Mouse (Mus musculus): ENCODE measurements around the gene Rhbdl3. TPM values are rescaled to one million over a fixed set of nuclear protein-coding genes. Genes with fewer than 3 reads are reported as not detected.
A peak's percentile ranks its signal among the peaks of the same experiment; 100 is the strongest.
"Not testable (repeated sequence)": the region's sequence is repeated elsewhere in the genome, so short reads cannot be mapped to it uniquely, and the experiment has no call there.

Rhbdl3 gene
- total RNA-seq, 4 experiments from 2014 or later: 3.0 to 12.1 (median 7.0) TPM

- no peak for DNase-seq
These were observed 12.8 kb downstream of the Rhbdl3 start for GRCm38 (mm10) chr11:80313462-80313861.

GRCm38 (mm10) chr11:80313944-80314343 lies 13.2 kb downstream of the Rhbdl3 start:
- no peak for DNase-seq

GRCm38 (mm10) chr11:80315743-80316639 lies 15.3 kb downstream of the Rhbdl3 start:
- no peak for DNase-seq

GRCm38 (mm10) chr11:80323255-80323654 lies 22.5 kb downstream of the Rhbdl3 start:
- no peak for DNase-seq

DNA sequence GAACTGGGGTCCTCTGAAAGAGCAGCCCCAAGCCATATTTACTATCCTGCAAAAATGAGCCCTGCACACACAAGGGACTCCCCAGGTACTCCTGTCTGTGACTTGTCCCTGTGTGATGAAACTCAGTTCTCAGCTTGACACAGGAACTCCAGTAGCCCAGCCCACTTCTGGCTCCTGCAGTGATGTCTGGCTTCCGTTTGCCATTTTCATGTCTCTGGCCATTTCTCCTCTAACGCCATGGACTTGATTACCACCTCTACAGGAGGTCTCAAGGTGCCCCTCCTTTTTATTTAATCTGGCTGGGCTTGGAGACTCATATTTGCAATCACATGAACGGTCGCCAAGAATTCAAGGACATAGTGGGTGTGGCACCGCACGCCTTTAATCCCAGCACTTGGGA lies 23.9 kb downstream of the Rhbdl3 start:
- DNase-seq: no peak

DNA sequence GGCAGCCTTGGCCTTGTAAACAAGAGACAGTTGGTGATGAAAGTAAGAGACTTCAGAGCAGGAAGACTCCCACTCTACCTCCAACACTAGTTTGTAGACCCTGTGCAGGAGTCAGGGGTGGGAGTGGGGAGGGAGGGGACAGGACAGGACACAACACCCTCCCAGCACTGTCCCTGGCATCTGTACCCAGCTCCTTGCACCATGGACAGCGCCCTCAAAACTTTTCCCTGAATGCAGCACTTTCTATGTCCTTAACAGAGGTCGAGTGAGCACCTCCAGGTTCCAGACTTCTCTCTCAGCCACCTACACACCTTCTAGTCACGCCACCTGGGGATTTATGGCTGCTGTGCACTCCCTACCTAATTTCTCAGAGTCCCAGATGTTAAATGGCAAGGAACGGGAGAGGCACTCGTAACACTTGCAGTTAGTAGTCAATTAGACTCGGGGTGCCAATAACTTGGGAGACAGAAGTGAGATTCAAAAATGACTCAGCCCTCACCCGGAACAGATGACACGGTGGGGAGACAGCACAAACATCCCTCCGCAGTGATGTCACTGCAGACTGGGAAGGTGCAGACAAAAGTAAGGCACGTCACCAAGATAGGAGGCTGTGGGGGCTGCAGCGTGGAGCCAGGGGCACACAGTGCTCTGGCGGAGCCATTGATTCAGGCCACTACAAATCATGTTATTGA lies 32.1 kb downstream of the Rhbdl3 start:
- no peak for DNase-seq

DNA sequence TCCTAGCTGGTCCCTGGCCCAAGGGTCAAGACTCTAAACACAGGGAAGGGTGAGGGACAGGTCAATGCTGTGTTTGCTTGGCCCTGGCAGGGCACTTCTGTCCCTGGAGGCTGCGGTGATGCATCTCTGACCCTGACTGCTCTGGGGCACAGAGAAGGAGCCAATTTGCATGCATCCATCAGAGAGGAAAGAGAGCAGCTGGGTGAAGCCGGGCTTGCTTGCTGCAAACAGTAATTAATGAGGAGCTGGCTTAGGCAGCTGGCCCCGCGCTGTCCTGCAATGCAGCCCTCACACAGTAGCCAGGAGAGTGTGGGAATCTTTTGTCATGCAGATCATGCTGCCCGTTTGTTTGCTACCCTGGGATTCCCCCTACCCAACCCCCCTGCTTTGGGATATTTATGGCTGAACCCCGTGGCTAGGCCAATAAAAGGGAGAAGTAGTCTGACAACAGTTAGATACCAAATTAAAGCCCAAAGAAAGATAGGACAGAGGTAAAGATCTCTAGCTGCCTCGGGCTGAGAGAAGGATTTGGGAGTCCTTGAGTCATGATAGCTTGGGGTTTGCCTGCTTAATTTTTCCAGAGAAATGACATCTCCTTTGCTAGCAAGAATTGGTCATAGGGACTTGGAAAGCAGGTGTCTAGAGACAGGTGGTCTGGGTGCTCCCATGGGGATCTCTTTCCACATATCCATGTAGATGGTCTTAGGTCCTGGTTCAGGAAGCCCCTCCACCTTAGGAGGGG lies 35.1 kb downstream of the Rhbdl3 start:
- DNase-seq: peak; percentile 64

DNA sequence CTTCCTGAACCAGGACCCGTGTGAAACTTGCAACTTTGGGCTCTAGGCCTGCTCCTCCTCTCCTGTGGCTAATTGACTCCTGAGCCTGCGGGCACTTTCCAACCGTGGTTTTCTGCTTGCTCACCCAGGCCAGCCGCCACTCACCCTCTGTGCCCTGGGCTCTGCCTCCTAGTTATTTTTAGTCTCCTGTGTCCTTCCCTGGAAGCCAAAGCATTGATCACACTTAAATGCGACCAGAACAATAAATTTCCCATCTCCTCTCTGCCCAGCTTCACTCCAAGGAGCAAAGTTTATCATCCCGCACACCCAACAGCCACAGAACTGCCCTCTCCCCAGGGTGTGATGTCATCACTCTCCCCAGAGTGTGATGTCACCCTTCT lies 35.6 kb downstream of the Rhbdl3 start:
- peak; percentile 54 for DNase-seq

GRCm38 (mm10) chr11:80342482-80342881 lies 41.8 kb downstream of the Rhbdl3 start:
- DNase-seq: no peak

GRCm38 (mm10) chr11:80351832-80352430 lies 51.2 kb downstream of the Rhbdl3 start:
- peak; percentile 54 for DNase-seq

- no peak for DNase-seq
These were observed 54.1 kb downstream of the Rhbdl3 start for GRCm38 (mm10) chr11:80354832-80355231.

DNA sequence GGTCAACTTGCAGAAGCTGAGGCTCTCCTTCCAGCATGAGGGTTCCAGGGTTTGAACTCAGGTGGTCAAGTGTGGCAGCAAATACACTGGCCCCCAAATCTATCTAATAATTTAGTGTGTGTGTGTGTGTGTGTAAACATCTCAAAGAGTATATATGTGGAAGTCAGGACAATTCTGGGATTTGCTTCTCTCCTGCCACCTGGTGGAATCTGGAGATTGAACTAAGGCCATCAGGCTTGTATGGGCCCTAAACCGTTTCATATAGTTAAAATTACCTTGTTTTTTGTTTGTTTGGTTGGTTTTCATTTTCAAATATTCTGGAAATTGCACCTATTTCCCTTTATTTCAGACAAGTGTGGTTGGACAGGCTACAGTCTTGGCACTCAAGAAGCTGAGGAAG lies 68.2 kb downstream of the Rhbdl3 start:
- DNase-seq: no peak

DNA sequence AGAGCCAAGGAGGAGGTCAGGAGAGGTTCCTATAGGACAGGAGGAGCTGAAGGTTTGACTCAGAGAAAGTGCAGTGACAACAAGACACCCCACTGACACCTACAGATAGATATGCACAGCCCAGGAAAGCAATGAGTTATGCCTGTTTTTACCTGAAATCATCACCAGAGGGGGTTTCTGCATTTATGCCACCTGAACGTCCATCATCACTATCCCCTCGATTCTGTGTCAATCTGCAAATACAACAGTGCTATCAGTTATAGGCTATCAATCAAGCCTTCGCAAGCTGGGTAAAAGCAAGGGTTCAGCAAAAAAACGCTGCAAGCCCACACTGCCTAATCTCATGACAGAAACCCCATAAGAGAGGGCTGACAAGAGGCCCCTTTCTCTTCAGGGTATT lies 75.9 kb downstream of the Rhbdl3 start:
- DNase-seq: no peak

DNA sequence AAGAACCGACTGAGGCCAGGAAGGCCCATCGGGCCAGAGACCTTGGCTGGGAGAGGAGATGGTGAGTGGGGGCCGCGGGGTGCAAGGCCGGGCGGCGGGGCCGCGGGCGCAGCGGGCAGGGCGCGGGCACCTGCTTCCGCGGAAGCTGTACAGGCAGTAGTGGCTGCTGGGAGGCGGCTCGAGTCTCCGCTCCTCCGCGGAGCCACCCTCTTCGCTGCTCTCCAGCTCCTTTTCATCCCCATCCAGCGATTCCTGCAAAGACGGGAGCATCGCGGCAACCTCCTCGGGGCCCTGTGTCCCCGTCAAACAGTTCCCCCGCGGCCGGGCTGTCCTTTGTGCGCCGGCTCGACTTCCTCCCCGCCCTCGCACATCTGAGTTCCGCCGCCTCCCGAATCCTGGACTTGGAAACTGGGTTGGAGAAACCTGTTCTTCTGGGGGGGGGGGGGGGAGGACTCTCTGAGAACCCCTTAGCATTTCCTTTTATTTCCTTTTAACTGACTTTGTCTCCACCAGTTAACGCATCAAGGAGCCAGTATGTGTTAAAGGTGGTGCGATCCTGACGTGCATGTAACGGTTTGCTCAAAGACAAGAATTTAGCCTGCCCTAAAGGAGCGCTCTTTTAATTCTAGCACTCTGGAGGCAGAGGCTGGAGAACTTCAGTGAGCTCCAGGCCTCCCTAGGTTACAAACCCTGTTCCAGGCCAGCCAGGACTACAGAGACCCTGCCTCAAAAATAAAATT lies 77.2 kb downstream of the Rhbdl3 start, which contains the start of gene 5730455P16Rik:
5730455P16Rik (minus strand) TSS at position 323 of the 740 bp plus-strand sequence.
- DNase-seq: peak; percentile 68

DNA sequence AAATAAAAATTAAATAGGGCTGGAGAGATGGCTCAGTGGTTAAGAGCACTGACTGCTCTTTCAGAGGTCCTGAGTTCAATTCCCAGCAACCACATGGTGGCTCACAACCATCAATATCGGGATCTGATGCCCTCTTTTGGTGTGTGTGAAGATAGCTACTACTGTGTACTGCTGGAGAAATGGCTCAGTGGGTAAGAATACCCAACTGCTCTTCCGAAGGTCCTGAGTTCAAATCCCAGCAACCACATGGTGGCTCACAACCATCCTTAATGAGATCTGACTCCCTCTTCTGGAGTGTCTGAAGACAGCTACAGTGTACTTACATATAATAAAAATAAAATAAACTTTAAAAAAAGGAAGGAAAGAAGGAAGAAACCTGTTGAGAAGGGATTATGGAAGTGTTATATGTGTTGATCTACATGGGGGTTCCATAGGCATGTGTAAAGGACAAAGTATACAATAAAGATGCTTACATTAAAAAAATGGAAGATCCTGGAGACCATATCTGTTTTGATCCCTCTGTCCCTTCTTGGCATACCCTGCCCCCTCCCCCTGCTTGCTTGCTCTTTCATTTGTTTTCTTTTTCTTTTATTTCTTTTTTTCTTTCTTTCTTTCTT lies 77.8 kb downstream of the Rhbdl3 start:
- DNase-seq: not testable (repeated sequence)

- DNase-seq: not testable (repeated sequence)
These were observed 78.5 kb downstream of the Rhbdl3 start for GRCm38 (mm10) chr11:80379184-80379583.

DNA sequence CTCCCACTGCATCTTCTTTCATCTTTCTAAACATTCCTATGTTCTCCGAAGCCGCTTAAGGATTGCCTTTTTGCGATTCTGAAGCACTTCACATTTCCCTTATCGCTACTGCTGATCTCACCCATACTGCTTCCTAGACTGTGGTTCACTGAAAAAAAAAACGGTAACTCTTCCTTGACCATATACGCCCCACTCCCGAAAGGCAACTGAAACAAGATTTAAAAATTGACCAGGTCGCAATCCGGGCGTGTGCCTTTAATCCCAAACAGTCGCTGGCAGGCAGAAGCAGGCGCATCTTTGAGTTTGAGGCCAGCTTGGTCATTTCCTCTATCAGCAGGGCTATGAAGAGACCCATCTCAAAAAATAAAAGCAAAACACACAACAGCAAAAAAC lies 81.9 kb downstream of the Rhbdl3 start:
- DNase-seq: no peak

DNA sequence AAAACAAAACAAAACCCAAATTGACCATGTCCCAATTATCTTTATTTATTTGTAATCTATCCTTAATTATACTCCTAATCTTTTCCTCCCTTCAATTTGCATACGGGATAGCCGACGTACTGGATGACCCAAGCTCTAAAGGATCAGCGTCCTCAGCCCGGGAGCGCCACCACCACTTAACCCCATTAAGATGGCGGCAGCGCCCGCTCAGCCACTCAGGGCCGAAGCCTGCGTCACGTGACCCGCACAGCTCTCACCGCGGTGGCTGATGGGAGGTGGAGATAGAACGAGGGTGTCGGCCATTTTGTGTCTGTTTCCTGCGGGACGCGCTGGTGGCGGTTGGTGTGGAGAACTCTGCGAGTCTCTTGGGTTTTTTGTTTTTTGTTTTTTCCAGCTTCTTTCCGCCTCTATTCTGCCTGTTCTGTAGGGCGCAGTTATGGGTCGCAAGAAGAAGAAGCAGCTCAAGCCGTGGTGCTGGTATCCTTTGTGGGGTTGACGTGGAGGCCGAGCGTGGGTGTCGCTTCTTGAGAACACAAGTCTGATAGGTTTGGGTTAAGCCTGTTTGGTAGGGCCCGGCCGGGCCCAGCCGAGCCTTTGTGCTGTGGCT lies 82.4 kb downstream of the Rhbdl3 start, which contains the start of gene Zfp207:
Zfp207 (plus strand) TSS at position 261 of the 607 bp plus-strand sequence.
- peak; percentile 95 for DNase-seq

DNA sequence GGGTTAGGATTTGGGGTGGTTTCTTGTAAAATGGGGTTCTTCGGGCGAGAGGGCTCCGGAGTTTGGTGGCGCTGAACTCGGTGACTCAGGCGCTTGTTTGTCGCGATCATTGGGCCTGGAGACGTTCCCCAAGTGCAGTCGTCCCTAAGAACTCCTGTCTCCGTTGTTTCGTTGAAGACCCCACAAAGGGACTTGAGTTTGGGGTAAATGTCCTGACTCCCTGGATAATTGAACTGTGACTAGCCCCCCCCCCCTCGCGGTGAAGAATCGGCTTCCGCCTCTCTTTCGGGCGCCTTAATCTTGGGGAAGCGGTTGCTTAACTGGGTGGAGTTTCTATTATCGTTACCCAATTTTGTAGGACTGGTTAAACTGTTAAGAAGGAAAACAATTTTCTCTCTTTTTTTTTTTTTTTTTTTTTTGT lies 82.9 kb downstream of the Rhbdl3 start:
- DNase-seq: no peak

DNA sequence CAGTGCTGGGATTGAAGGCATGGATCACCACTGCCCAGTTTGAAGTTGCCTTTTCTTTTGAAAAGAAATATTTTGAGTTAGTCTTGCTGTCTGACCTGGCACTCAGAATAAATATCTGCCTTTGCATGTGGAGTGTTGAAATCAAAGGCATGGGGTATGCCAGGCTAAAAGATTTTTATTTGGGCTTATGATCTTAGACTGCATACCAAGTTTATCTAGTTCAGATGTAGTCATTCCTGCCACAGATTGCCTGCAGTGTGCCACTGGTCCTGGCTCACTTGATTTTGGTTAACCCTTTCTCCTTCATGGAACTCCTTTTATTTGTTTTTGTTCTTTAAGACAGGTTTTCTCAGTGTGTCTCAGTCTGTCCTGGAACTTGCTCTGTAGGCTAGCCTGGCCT lies 83.7 kb downstream of the Rhbdl3 start:
- DNase-seq: no peak

DNA sequence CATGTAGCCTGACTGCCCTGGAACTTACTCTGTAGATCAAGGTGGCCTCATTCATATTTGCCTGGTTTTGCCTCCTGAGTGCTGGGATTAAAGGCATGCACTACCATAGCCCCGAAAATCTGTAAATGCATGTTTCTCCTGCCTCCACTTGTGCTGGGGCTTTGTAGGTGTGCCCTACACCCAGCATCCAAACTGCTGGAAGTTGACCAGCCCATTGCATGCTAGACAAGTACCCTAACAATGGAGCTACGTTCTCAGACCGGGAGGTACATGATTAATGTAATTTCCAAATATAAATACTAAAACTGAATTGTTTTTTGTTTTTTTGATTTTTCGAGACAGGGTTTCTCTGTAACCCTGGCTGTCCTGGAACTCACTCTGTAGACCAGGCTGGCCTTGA lies 84.3 kb downstream of the Rhbdl3 start:
- no peak for DNase-seq

Data from adrenal gland, adult 8-10 months (tissue).